Mouse (Mus musculus) cerebellum, adult 11 months (tissue): ENCODE results near the gene Ddn.

Source experiments
- DNase-seq: peaks from one replicate; pipeline ENCODE4 v3.0.0; 2022

Gene Ddn

GRCm38 (mm10) chr15:98796803-98797595 is 12.3 kb downstream of the Ddn start:
- no peak for DNase-seq

GRCm38 (mm10) chr15:98793141-98793698 is 16.1 kb downstream of the Ddn start:
- DNase-seq = no peak

- no peak for DNase-seq
These were observed 16.9 kb downstream of the Ddn start for GRCm38 (mm10) chr15:98792233-98793020.

- DNase-seq = no peak
These were observed 17.5 kb downstream of the Ddn start for GRCm38 (mm10) chr15:98791771-98792170.

- DNase-seq = no peak
These were observed 18.1 kb downstream of the Ddn start for GRCm38 (mm10) chr15:98791221-98791620.

- DNase-seq = no peak
These were observed 18.5 kb downstream of the Ddn start for GRCm38 (mm10) chr15:98790761-98791160.

GRCm38 (mm10) chr15:98789661-98790535 is 19.4 kb downstream of the Ddn start, which contains the start of gene Wnt1:
TSS of gene Wnt1 (plus strand) at chr15:98789857.
- DNase-seq = no peak

- DNase-seq = no peak
These were observed 20.2 kb downstream of the Ddn start for GRCm38 (mm10) chr15:98788972-98789660.

GRCm38 (mm10) chr15:98787930-98788329 is 21.4 kb downstream of the Ddn start:
- no peak for DNase-seq

GRCm38 (mm10) chr15:98785744-98786143 is 23.5 kb downstream of the Ddn start:
- DNase-seq = no peak

GRCm38 (mm10) chr15:98781166-98781565 is 28.1 kb downstream of the Ddn start:
- no peak for DNase-seq

GRCm38 (mm10) chr15:98780573-98780972 is 28.7 kb downstream of the Ddn start:
- DNase-seq = no peak

GRCm38 (mm10) chr15:98780075-98780474 is 29.2 kb downstream of the Ddn start:
- DNase-seq = no peak

- no peak for DNase-seq
These were observed 30.5 kb downstream of the Ddn start for GRCm38 (mm10) chr15:98778806-98779205.

- DNase-seq = no peak
These were observed 31.0 kb downstream of the Ddn start for GRCm38 (mm10) chr15:98778191-98778770.

GRCm38 (mm10) chr15:98777762-98778161 is 31.5 kb downstream of the Ddn start, which contains the start of gene Wnt10b:
TSS of gene Wnt10b (minus strand) at chr15:98778150.
- no peak for DNase-seq

GRCm38 (mm10) chr15:98777005-98777616 is 32.2 kb downstream of the Ddn start:
- no peak for DNase-seq

GRCm38 (mm10) chr15:98776280-98777004 is 32.8 kb downstream of the Ddn start:
- DNase-seq = no peak

GRCm38 (mm10) chr15:98775533-98775932 is 33.8 kb downstream of the Ddn start:
- no peak for DNase-seq

GRCm38 (mm10) chr15:98774096-98774495 is 35.2 kb downstream of the Ddn start:
- no peak for DNase-seq
